Mouse (Mus musculus) monocyte, adult 5-6 weeks (primary cell): ENCODE measurements around the gene Eif4g1. TPM values are rescaled to one million over a fixed set of nuclear protein-coding genes. Genes with fewer than 3 reads are reported as not detected.

ENCODE experiments used
- ATAC-seq: fragments of 153-309, 156-312 bp; replicated peaks from 2 replicates; pipeline ENCODE4 v1.8.0; 2017; ENCODE audit warnings: mild to moderate bottlenecking; ENCODE audit not compliant: low TSS enrichment, insufficient number of reproducible peaks, severe bottlenecking, poor library complexity, low FRiP score
- total RNA-seq: library from RNA; stranded (forward); fragments of 200-1000, 200-491, 200-594 nt; gene quantifications from 3 replicates; pipeline ENCODE4 v1.2.3, GENCODE M21; 2017

The Eif4g1 gene
- total RNA-seq, 1 experiment from 2014 or later: 140 TPM

- no peak for ATAC-seq
Observed at GRCm38 (mm10) chr16:20739845-20740244, 71.7 kb downstream of the Eif4g1 start.

Other genes starting within 250 kb of the Eif4g1 start
- gene Abcc5, start 241.9 kb upstream of the Eif4g1 start, total RNA-seq: 65.5 to 91.9 TPM (median 76.3 TPM) in 3 replicates
- 41.2 to 57.3 TPM (median 43.4 TPM) in 3 replicates for gene Eif2b5, start 169.5 kb upstream of the Eif4g1 start, total RNA-seq
- 2.7 to 8.4 TPM (median 5.5 TPM) in 3 replicates for gene Dvl3, start 151.3 kb upstream of the Eif4g1 start, total RNA-seq
- gene Ap2m1, start 132.8 kb upstream of the Eif4g1 start, total RNA-seq: 128 to 192 TPM (median 148 TPM) in 3 replicates
- gene Abcf3, start 119.7 kb upstream of the Eif4g1 start, total RNA-seq: 56.4 to 86.6 TPM (median 76.3 TPM) in 3 replicates
- not detected in 3 replicates for gene Vwa5b2, start 78.8 kb upstream of the Eif4g1 start, total RNA-seq
- 2.4 to 3.1 TPM (median 2.5 TPM) in 3 replicates for gene Eef1akmt4, start 56.7 kb upstream of the Eif4g1 start, total RNA-seq
- not detected in 3 replicates for gene Gm49333, start 56.7 kb upstream of the Eif4g1 start, total RNA-seq
- gene Alg3, start 56.6 kb upstream of the Eif4g1 start, total RNA-seq: 4.3 to 11.9 TPM (median 5.5 TPM) in 3 replicates
- 0.49 TPM in 1 of 3 replicates, not detected in the others for gene Camk2n2, start 47.0 kb upstream of the Eif4g1 start, total RNA-seq
- gene Ece2, start 38.5 kb upstream of the Eif4g1 start, total RNA-seq: not detected in 3 replicates
- 155 to 180 TPM (median 178 TPM) in 3 replicates for gene Psmd2, start 16.7 kb upstream of the Eif4g1 start, total RNA-seq
- gene Fam131a, start 24.9 kb downstream of the Eif4g1 start, total RNA-seq: 1.8 to 5.8 TPM (median 3.5 TPM) in 3 replicates
- 20.0 to 31.9 TPM (median 24.4 TPM) in 3 replicates for gene Polr2h, start 49.4 kb downstream of the Eif4g1 start, total RNA-seq
- 0.68 TPM in 1 of 3 replicates, not detected in the others for gene Clcn2, start 49.4 kb downstream of the Eif4g1 start, total RNA-seq
- not detected in 3 replicates for gene Chrd, start 64.8 kb downstream of the Eif4g1 start, total RNA-seq
- not detected in 3 replicates for gene Thpo, start 66.2 kb downstream of the Eif4g1 start, total RNA-seq